Mouse (Mus musculus): ENCODE measurements around the gene Nova1. TPM values are rescaled to one million over a fixed set of nuclear protein-coding genes. Genes with fewer than 3 reads are reported as not detected.

Gene Nova1
- total RNA-seq (2021), result 10 to 100 TPM; 32.7 to 42.1 TPM
- long read RNA-seq, experiment 1, full-length matches to known transcripts, result 10 of 23 reads
- long read RNA-seq, experiment 1, partial matches to known transcripts, result 1 of 23 reads
- long read RNA-seq, experiment 1, other reads (novel, unspliced or antisense), result 12 of 23 reads
- long read RNA-seq, experiment 2, full-length matches to known transcripts, result 7 of 21 reads
- long read RNA-seq, experiment 2, partial matches to known transcripts, result 0 of 21 reads
- long read RNA-seq, experiment 2, other reads (novel, unspliced or antisense), result 14 of 21 reads

- peak; percentile 75 to 82 for DNase-seq (ENCODE audit: low spot score in 2 of 2)
Observed at GRCm38 (mm10) chr12:46818856-46819347, at the start of gene Nova1. Gene Nova1 (minus strand): TSS chr12:46818929.

GRCm38 (mm10) chr12:46819348-46820022, 756 bp upstream of the Nova1 start:
- DNase-seq (ENCODE audit: low spot score in 2 of 2), result peak; percentile 98

GRCm38 (mm10) chr12:46818021-46818855, 491 bp downstream of the Nova1 start:
- peak; percentile 68 to 71 for DNase-seq (ENCODE audit: low spot score in 2 of 2)

- peak; percentile 13 to 17 for DNase-seq (ENCODE audit: low spot score in 2 of 2)
Observed at GRCm38 (mm10) chr12:46817211-46817803, 1.4 kb downstream of the Nova1 start.

GRCm38 (mm10) chr12:46816291-46816690, 2.4 kb downstream of the Nova1 start:
- DNase-seq (ENCODE audit: low spot score in 2 of 2), result no peak

- no peak for DNase-seq (ENCODE audit: low spot score in 2 of 2)
Observed at GRCm38 (mm10) chr12:46815697-46816096, 3.0 kb downstream of the Nova1 start.

GRCm38 (mm10) chr12:46814820-46815219, 3.9 kb downstream of the Nova1 start:
- no peak for DNase-seq (ENCODE audit: low spot score in 2 of 2)

- DNase-seq (ENCODE audit: low spot score in 2 of 2), result no peak
Observed at GRCm38 (mm10) chr12:46801311-46801710, 17.4 kb downstream of the Nova1 start.

- no peak for DNase-seq (ENCODE audit: low spot score in 2 of 2)
Observed at GRCm38 (mm10) chr12:46782301-46783280, 36.1 kb downstream of the Nova1 start.

- no peak for DNase-seq (ENCODE audit: low spot score in 2 of 2)
Observed at GRCm38 (mm10) chr12:46781481-46781880, 37.2 kb downstream of the Nova1 start.

GRCm38 (mm10) chr12:46780983-46781382, 37.7 kb downstream of the Nova1 start:
- no peak for DNase-seq (ENCODE audit: low spot score in 2 of 2)

GRCm38 (mm10) chr12:46759450-46759849, 59.3 kb downstream of the Nova1 start:
- DNase-seq (ENCODE audit: low spot score in 2 of 2), result no peak

- DNase-seq (ENCODE audit: low spot score in 2 of 2), result no peak
Observed at GRCm38 (mm10) chr12:46754325-46754848, 64.3 kb downstream of the Nova1 start.

- no peak for DNase-seq (ENCODE audit: low spot score in 2 of 2)
Observed at GRCm38 (mm10) chr12:46753096-46753495, 65.6 kb downstream of the Nova1 start.

GRCm38 (mm10) chr12:46733261-46733660, 85.5 kb downstream of the Nova1 start:
- no peak for DNase-seq (ENCODE audit: low spot score in 2 of 2)

GRCm38 (mm10) chr12:46731943-46732342, 86.8 kb downstream of the Nova1 start:
- DNase-seq (ENCODE audit: low spot score in 2 of 2), result no peak

- DNase-seq (ENCODE audit: low spot score in 2 of 2), result no peak
Observed at GRCm38 (mm10) chr12:46721914-46722313, 96.8 kb downstream of the Nova1 start.

GRCm38 (mm10) chr12:46719076-46719475, 99.7 kb downstream of the Nova1 start:
- no peak for DNase-seq (ENCODE audit: low spot score in 2 of 2)

GRCm38 (mm10) chr12:46710094-46710493, 108.6 kb downstream of the Nova1 start:
- no peak for DNase-seq (ENCODE audit: low spot score in 2 of 2)

- DNase-seq (ENCODE audit: low spot score in 2 of 2), result no peak
Observed at GRCm38 (mm10) chr12:46709475-46709874, 109.3 kb downstream of the Nova1 start.
